Mouse (Mus musculus) limb, embryonic 13.5 days (tissue): Measurements from ENCODE around the gene Tmem109. TPM values are rescaled to one million over a fixed set of nuclear protein-coding genes. Genes with fewer than 3 reads are reported as not detected.

ENCODE experiments used
- ATAC-seq: fragments of 200-750 bp; cut with Nextera tagmentation; 2 replicates; pipeline ENCODE4 v1.8.0; 2017; ENCODE audit warnings: low read depth, moderate number of reproducible peaks, moderate TSS enrichment; ENCODE audit not compliant: low FRiP score
- H3K27ac ChIP-seq: fragments of 300-500 bp; sonication (generic); 2 replicates; pipeline ENCODE4 v1.5.1; 2015; ENCODE audit warnings: inconsistent platforms, mild to moderate bottlenecking, moderate library complexity
- H3K27me3 ChIP-seq: fragments of 300-500 bp; sonication (generic); 2 replicates; pipeline ENCODE4 v1.6.1; 2015; ENCODE audit warnings: mild to moderate bottlenecking, inconsistent platforms
- H3K36me3 ChIP-seq: fragments of 300-500 bp; sonication (generic); 2 replicates; pipeline ENCODE4 v1.6.1; 2015; ENCODE audit warnings: inconsistent platforms, mild to moderate bottlenecking, moderate library complexity
- H3K4me1 ChIP-seq: fragments of 300-500 bp; sonication (generic); 2 replicates; pipeline ENCODE4 v1.6.1; 2015; ENCODE audit warnings: inconsistent platforms
- H3K4me2 ChIP-seq: fragments of 300-500 bp; sonication (generic); replicated peaks from 2 replicates; pipeline ENCODE4 v1.6.1; 2015; ENCODE audit warnings: inconsistent platforms, mild to moderate bottlenecking, moderate library complexity
- H3K4me3 ChIP-seq: fragments of 300-500 bp; sonication (generic); 2 replicates; pipeline ENCODE4 v1.5.1; 2015; ENCODE audit warnings: moderate library complexity, mild to moderate bottlenecking, inconsistent platforms
- H3K9ac ChIP-seq: fragments of 300-500 bp; sonication (generic); 2 replicates; pipeline ENCODE4 v1.6.1; 2015; ENCODE audit warnings: mild to moderate bottlenecking, inconsistent platforms
- H3K9me3 ChIP-seq: fragments of 300-500 bp; sonication (generic); 2 replicates; pipeline ENCODE4 v1.6.1; 2016; ENCODE audit warnings: inconsistent platforms
- WGBS: fragments of 180-500 bp; shearing (Covaris S2); methylation state at CpG from one replicate; pipeline ENCODE4 v1.1.7; 2015; 5-methylcytosine and 5-hydroxymethylcytosine counted together
- polyA plus RNA-seq: library from polyadenylated mRNA; unstranded; fragments of >200 nt; fragmentation: Nextera tagmentation; extraction: Ambion mirVana; gene quantifications from 2 replicates; pipeline ENCODE4 v1.2.1, GENCODE M21; 2015

Tmem109 gene
- polyA plus RNA-seq, 1 experiment from 2014 or later = 100 TPM

DNA sequence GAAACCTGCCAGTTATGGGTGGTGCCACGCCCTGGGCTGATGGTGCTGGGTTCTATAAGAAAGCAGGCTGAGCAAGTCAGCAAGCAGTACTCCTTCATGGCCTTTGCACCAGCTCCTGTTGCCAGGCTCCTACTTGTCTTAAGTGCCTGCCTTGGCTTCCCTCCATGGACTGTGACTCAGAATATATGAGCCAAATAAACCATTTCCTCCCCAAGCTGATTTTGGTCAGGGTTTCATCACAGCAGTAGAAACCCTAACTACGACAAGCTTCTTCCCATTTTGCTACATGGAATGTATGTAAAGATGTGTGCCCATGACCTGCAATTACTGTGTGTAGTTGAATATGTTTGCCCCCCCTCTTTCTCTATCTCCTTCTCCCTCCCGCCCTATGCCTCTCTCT, 48.2 kb downstream of the Tmem109 start:
- no peak overlapping the region for H3K4me3 ChIP-seq
- H3K36me3 ChIP-seq = no peaks in the 10 kb centered on the region
- H3K9me3 ChIP-seq = no peaks in the 10 kb centered on the region
- H3K4me2 ChIP-seq = no peak overlapping the region
- no peak overlapping the region for H3K9ac ChIP-seq
- H3K27me3 ChIP-seq = no peaks in the 10 kb centered on the region
- H3K27ac ChIP-seq = no peak overlapping the region
- no peak for ATAC-seq
- H3K4me1 ChIP-seq = no peaks in the 10 kb centered on the region
- 66% methylated on average over 3 of the region's 3 CpGs for WGBS

DNA sequence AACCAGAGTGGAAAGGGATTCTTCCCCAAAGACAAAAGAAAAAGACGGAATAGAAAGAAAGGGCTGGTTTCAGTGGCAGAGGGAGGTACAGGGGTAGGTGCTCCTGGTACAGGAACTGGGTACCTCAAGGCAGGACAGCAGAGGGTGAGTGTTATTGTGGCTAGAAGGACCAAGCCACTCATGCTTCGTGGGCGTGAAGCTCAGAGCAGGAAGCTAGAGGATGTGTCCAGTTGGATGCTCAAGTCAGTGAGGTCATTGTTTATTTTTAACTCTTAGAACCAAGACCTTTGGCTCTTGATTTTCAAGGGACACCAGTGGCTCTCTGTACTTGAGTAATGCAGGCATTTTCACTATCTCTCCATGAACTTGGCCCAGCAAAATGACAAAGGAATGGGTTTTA, 49.8 kb downstream of the Tmem109 start:
- H3K4me1 ChIP-seq = no peaks in the 10 kb centered on the region
- no peak overlapping the region for H3K9ac ChIP-seq
- no peak overlapping the region for H3K4me3 ChIP-seq
- H3K27me3 ChIP-seq = no peaks in the 10 kb centered on the region
- H3K9me3 ChIP-seq = no peaks in the 10 kb centered on the region
- H3K27ac ChIP-seq = no peak overlapping the region
- 81% methylated on average over 3 of the region's 3 CpGs for WGBS
- no peaks in the 10 kb centered on the region for H3K36me3 ChIP-seq
- no peak for ATAC-seq
- H3K4me2 ChIP-seq = no peak overlapping the region

DNA sequence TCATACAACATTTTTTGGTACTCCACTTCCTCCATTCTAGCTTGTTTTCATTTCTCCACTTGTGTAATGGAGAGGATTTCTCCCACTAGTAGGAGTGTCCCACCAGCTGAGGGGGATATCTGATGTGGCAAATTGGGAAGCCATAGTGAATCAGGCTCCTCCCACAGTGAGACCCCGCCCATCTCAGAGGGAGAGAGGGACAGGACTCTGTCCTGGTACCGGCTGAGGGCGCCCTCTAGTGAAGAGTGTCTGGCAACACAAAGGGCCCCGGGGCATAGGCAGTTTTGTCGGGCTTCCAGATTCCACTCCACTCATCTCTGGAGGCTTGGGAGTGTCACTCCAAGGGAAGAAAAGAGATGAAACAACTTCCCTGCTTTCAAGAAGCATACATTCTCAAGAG, 50.4 kb downstream of the Tmem109 start:
- 9% methylated on average over 5 of the region's 5 CpGs for WGBS
- H3K4me1 ChIP-seq = no peaks in the 10 kb centered on the region
- no peaks in the 10 kb centered on the region for H3K27me3 ChIP-seq
- ATAC-seq = no peak
- H3K4me2 ChIP-seq = no peak overlapping the region
- no peaks in the 10 kb centered on the region for H3K9me3 ChIP-seq
- no peaks in the 10 kb centered on the region for H3K36me3 ChIP-seq
- H3K4me3 ChIP-seq = no peak overlapping the region
- no peak overlapping the region for H3K9ac ChIP-seq
- no peak overlapping the region for H3K27ac ChIP-seq

DNA sequence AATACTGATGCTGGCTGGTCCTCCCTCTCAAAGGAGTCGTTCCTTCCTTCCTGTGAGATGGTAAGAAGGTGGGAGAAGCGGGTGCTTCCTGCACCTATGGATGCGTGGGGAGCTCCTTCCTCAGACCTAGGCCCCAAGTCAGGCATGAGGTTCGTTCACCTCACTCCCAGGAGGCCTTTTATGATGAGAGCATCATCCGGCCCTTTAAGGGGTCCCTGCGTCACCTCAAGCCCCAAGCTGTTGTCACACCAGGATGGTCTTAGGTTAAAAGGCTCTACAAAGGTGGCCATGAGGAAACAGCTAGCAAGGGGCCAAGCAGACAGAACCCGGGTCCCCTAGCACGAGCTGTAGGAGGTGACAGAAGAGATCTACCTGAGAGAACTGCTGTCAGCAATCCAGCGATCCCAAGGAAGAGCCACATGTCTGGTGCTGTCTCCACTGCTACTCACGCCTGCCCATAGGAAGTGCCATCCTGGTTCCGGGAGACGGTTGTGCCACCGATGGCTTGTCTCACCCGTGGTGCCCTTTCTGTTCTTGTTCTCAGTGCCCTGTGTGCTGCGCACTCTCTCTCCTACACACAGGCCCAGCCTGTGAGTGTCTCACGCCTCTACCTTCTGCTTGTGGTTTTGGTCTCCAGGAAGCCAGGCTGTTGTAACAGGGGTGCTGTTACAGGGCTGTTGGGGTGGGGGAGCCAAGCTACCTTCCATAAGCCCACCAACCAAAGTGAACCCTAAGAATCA, 52.2 kb downstream of the Tmem109 start, which contains the start of gene Cd6:
Cd6 (minus strand) TSS at position 623 of the 740 bp plus-strand sequence.
- H3K36me3 ChIP-seq = no peaks in the 10 kb centered on the region
- no peak for ATAC-seq
- no peaks in the 10 kb centered on the region for H3K9me3 ChIP-seq
- no peak within 1 kb of the TSS for H3K4me3 ChIP-seq
- no peak within 1 kb of the TSS for H3K4me2 ChIP-seq
- H3K4me1 ChIP-seq = no peaks in the 10 kb centered on the region
- no peak within 1 kb of the TSS for H3K27ac ChIP-seq
- WGBS = 87% methylated on average over 16 of the region's 16 CpGs
- H3K27me3 ChIP-seq = no peaks in the 10 kb centered on the region
- H3K9ac ChIP-seq = no peak within 1 kb of the TSS

DNA sequence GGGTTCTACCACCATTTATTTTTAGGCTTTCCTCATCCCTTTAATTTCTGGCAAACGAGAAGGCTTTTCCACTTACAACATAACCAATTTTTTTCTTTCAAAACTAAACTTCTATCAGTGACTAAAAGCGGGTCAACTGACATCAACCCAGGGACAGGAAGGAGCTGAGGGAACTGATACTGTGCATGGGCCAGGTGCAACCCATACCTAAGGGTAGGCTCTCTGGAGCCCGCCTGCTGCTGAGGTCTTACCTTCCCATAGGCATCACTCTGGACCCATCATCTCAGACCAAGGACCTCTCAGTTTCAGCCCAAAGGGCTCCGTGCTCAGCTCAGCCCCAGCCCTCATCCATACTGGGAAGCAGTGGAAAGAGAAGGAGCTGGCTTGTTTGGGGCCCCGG, 53.5 kb downstream of the Tmem109 start:
- H3K9me3 ChIP-seq = no peaks in the 10 kb centered on the region
- no peak overlapping the region for H3K4me3 ChIP-seq
- no peak for ATAC-seq
- H3K9ac ChIP-seq = no peak overlapping the region; the same call in 1 of the 2 replicates
- H3K27me3 ChIP-seq = no peaks in the 10 kb centered on the region
- WGBS = 87% methylated on average over 5 of the region's 5 CpGs
- no peaks in the 10 kb centered on the region for H3K36me3 ChIP-seq
- no peak overlapping the region for H3K4me2 ChIP-seq
- H3K4me1 ChIP-seq = no peaks in the 10 kb centered on the region
- no peak overlapping the region for H3K27ac ChIP-seq

DNA sequence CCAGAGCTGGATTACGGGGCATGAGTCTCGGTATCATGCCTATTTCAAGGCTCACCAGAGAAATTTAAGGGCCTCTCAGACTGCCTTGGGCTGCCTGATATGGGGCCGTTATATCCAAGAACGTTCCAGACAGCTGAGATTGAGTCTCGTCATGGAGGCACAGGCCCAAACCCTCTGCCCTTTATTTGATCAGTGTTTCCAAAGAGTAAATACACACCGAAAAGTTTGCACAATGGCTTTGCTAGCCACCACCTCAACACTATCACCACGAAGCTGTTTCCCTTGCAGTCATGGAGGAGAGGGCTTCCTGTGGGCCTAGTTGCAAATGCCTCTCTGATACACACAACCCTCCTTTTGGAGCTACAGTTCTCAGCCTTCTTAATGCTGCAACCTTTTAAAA, 57.7 kb downstream of the Tmem109 start:
- Histone ChIP-seq H3K27ac (no peak overlapping the region), H3K4me2 (no peak overlapping the region), H3K27me3 (no peaks in the 10 kb centered on the region), H3K9me3 (no peaks in the 10 kb centered on the region), H3K36me3 (no peaks in the 10 kb centered on the region), H3K4me3 (no peak overlapping the region), H3K9ac (no peak overlapping the region), H3K4me1 (no peaks in the 10 kb centered on the region)
- 87% methylated on average over 7 of the region's 7 CpGs for WGBS
- ATAC-seq = no peak

DNA sequence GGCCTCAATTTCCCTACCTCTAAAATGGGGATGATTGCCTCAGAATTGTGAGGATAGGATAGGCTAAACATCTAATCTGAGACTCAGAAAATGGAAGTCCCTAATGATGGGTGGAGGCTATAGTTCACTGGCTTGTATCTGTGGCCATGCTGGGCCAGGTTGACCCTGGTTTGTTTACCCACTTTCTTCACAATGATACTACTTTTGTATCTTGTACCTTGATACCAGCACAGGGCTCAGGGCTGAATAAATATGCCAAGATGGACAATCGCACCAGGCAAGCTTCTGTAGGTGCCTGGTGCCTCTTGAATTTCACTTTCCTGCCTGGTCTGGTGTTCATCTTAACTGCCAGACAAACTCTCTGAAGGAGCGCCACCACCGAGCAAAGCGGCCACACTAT, 59.3 kb downstream of the Tmem109 start:
- Histone ChIP-seq H3K4me1 (peaks cover 7% of the 10 kb centered on the region; the same call in 1 of the 2 replicates), H3K27ac (no peak overlapping the region), H3K27me3 (no peaks in the 10 kb centered on the region), H3K36me3 (no peaks in the 10 kb centered on the region), H3K9ac (no peak overlapping the region), H3K9me3 (no peaks in the 10 kb centered on the region), H3K4me2 (no peak overlapping the region), H3K4me3 (no peak overlapping the region)
- 92% methylated on average over 4 of the region's 4 CpGs for WGBS
- no peak for ATAC-seq

DNA sequence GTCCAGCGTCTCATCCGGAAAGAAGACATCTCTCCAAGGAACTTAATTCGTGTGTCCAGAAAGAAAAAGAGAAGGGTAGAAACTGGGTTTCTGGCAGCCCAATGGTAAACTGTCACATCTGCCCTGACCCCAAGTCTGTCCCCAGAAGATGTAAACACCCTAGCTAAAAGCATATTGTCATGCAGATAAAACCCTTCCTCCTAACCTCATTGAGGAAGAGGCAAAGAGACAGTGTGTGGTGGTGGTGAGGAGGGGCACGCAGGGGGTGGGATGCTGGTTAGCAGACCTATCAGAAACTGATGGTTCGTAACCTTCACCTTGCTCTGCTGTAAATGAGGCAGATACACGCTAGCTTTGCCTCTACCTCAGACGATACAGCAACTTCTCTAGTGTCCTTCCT, 60.5 kb downstream of the Tmem109 start:
- no peaks in the 10 kb centered on the region for H3K36me3 ChIP-seq
- WGBS = 66% methylated on average over 7 of the region's 7 CpGs
- no peak for ATAC-seq

More for the DNA sequence above, 60.5 kb downstream of the Tmem109 start:
- H3K27me3 ChIP-seq = no peaks in the 10 kb centered on the region
- no peaks in the 10 kb centered on the region for H3K9me3 ChIP-seq
- peaks cover 7% of the 10 kb centered on the region; the same call in 1 of the 2 replicates for H3K4me1 ChIP-seq
- H3K4me2 ChIP-seq = no peak overlapping the region
- H3K9ac ChIP-seq = no peak overlapping the region
- no peak overlapping the region for H3K4me3 ChIP-seq
- no peak overlapping the region for H3K27ac ChIP-seq

Other genes starting within 250 kb of the Tmem109 start
- 4.2 and 4.7 TPM in 2 replicates for gene Vwce, start 247.8 kb downstream of the Tmem109 start, polyA plus RNA-seq
- gene Pga5, start 203.9 kb downstream of the Tmem109 start, polyA plus RNA-seq = 0.10 TPM in 1 of 2 replicates, not detected in the other
- 38.3 and 40.9 TPM in 2 replicates for gene Vps37c, start 193.3 kb downstream of the Tmem109 start, polyA plus RNA-seq
- gene Cd5, start 143.0 kb downstream of the Tmem109 start, polyA plus RNA-seq = 0.08 and 0.19 TPM in 2 replicates
- gene Cd6, start 51.9 kb downstream of the Tmem109 start, polyA plus RNA-seq = not detected in 2 replicates
- gene Slc15a3, start 42.3 kb downstream of the Tmem109 start, polyA plus RNA-seq = 0.47 and 0.88 TPM in 2 replicates
- 106 and 111 TPM in 2 replicates for gene Tmem132a, start 12.1 kb downstream of the Tmem109 start, polyA plus RNA-seq
- 49.9 and 50.9 TPM in 2 replicates for gene Prpf19, start 13.2 kb upstream of the Tmem109 start, polyA plus RNA-seq
- gene Zp1, start 38.6 kb upstream of the Tmem109 start, polyA plus RNA-seq = not detected in 2 replicates
- 0.10 TPM in 1 of 2 replicates, not detected in the other for gene Ptgdr2, start 55.2 kb upstream of the Tmem109 start, polyA plus RNA-seq
- 29.7 and 30.4 TPM in 2 replicates for gene Ccdc86, start 67.3 kb upstream of the Tmem109 start, polyA plus RNA-seq
- 0.38 TPM in 1 of 2 replicates, not detected in the other for gene Ms4a10, start 92.7 kb upstream of the Tmem109 start, polyA plus RNA-seq
- not detected in 2 replicates for gene Ms4a15, start 111.2 kb upstream of the Tmem109 start, polyA plus RNA-seq
- not detected in 2 replicates for gene Ms4a18, start 136.0 kb upstream of the Tmem109 start, polyA plus RNA-seq
- not detected in 2 replicates for gene Ms4a8a, start 199.1 kb upstream of the Tmem109 start, polyA plus RNA-seq
- not detected in 2 replicates for gene 1700017D01Rik, start 248.9 kb upstream of the Tmem109 start, polyA plus RNA-seq